Mouse (Mus musculus) heart, postnatal 0 days (tissue): Measurements from ENCODE around the gene Clrn1.

ENCODE experiments used
- CTCF ChIP-seq: IDR thresholded peaks from 2 replicates; pipeline ENCODE4 v1.5.1; 2016; ENCODE audit warnings: antibody characterized with exemption, control low read depth, low read depth
- EP300 ChIP-seq: IDR thresholded peaks from 2 replicates; pipeline ENCODE4 v1.6.1; 2016; ENCODE audit warnings: antibody characterized with exemption, low read depth

DNA sequence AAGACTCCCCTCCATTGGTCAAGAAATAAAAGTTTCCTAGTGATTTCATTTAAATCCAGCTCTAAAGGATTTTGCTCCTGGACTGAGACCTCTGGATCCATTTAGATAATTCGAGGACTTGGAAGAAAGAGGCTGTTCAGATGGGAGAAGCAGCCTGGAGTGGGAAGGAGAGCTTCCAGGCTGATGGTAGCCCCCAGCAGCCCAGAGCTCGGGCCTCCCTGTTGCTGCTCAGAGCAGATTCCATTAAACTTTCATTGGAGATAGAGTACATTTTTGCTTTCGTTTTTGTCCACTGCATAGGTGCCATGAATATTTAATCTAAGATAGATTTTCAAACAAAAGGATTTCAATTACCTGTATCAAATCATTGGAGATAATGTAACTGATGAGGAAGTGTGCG is 62.9 kb downstream of the Clrn1 start, which contains the start of gene Mindy4b-ps:
- TF ChIP-seq CTCF = no peak
- TF ChIP-seq EP300 = no peak
